Mouse (Mus musculus) midbrain, embryonic 11.5 days (tissue): ENCODE data around the gene Tmco1. TPM values are rescaled to one million over a fixed set of nuclear protein-coding genes. Genes with fewer than 3 reads are reported as not detected.
"Not testable (repeated sequence)": the region's sequence is repeated elsewhere in the genome, so short reads cannot be mapped to it uniquely, and the experiment has no call there.

Experiments used
- ATAC-seq: fragments of 200-750 bp; cut with Nextera tagmentation; 2 replicates; pipeline ENCODE4 v1.8.0; 2017; ENCODE audit warnings: moderate TSS enrichment, moderate library complexity; ENCODE audit not compliant: low FRiP score
- DNase-seq: peaks from one replicate; pipeline ENCODE4 v3.0.0; 2015; ENCODE audit warnings: low spot score; ENCODE audit errors: missing footprints
- H3K27ac ChIP-seq: fragments of 300-500 bp; sonication (generic); 2 replicates; pipeline ENCODE4 v1.5.1; 2014; ENCODE audit warnings: low read depth, low read length
- H3K27me3 ChIP-seq: fragments of 300-500 bp; sonication (generic); 2 replicates; pipeline ENCODE4 v1.6.1; 2014; ENCODE audit warnings: mild to moderate bottlenecking, low read length, moderate library complexity, mixed read lengths; ENCODE audit not compliant: control insufficient read depth, insufficient read depth
- H3K36me3 ChIP-seq: fragments of 300-500 bp; sonication (generic); 2 replicates; pipeline ENCODE4 v1.6.1; 2014; ENCODE audit warnings: mild to moderate bottlenecking, low read length, moderate library complexity, mixed read lengths; ENCODE audit not compliant: control insufficient read depth, insufficient read depth
- H3K4me1 ChIP-seq: fragments of 300-500 bp; sonication (generic); 2 replicates; pipeline ENCODE4 v1.6.1; 2014; ENCODE audit warnings: low read length; ENCODE audit not compliant: control insufficient read depth, insufficient read depth
- H3K4me2 ChIP-seq: fragments of 300-500 bp; sonication (generic); 2 replicates; pipeline ENCODE4 v1.6.1; 2014; ENCODE audit warnings: mild to moderate bottlenecking, moderate library complexity
- H3K4me3 ChIP-seq: fragments of 300-500 bp; sonication (generic); 2 replicates; pipeline ENCODE4 v1.5.1; 2014; ENCODE audit warnings: low read depth, low read length
- H3K9ac ChIP-seq: fragments of 300-500 bp; sonication (generic); 2 replicates; pipeline ENCODE4 v1.6.1; 2014; ENCODE audit warnings: low read length
- H3K9me3 ChIP-seq: fragments of 300-500 bp; sonication (generic); 2 replicates; pipeline ENCODE4 v1.6.1; 2016; ENCODE audit warnings: low read length; ENCODE audit not compliant: control insufficient read depth
- WGBS: fragments of 180-500 bp; shearing (Covaris S2); extraction: QIAGEN DNeasy Blood & Tissue Kit; methylation state at CpG from one replicate; pipeline ENCODE4 v1.1.7; 2014; 5-methylcytosine and 5-hydroxymethylcytosine counted together
- polyA plus RNA-seq: library from polyadenylated mRNA; unstranded; fragments of >200 nt; fragmentation: Nextera tagmentation; extraction: Ambion mirVana; gene quantifications from 2 replicates; pipeline ENCODE4 v1.2.1, GENCODE M21; 2014

The Tmco1 gene
- polyA plus RNA-seq, 1 experiment from 2014 or later = 94.2 TPM

DNA sequence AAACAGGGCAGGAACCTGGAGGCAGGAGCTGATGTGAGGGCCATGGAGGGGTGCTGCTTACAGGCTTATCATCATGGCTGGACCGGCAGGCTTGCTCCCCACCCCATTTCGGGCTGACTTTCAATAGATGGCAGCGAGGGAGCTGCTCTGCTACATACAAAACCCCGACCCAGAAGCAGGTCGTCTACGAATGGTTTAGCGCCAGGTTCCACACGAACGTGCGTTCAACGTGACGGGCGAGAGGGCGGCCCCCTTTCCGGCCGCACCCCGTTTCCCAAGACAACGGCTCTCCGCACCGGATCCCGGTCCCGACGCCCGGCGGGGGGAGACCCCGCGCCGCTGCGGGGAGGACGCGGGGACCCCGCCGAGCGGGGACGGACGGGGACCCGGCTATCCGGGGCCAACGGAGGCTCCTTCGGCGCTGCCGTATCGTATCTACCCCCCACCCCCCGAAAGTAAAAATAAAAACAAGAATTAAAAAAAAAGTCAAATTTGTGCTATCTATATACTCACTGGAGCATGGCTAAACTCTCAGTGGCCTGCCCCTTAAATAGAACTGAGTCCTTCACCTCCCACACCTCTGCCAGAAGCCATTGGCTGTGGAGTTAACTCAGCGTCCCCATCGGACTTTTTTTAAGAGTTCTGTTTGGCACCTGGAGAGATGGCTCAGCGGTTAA lies 32.1 kb downstream of the Tmco1 start:
- Histone ChIP-seq H3K27ac (no peak overlapping the region), H3K27me3 (no peaks in the 10 kb centered on the region), H3K4me2 (peak overlapping the region; percentile 56), H3K36me3 (no peaks in the 10 kb centered on the region), H3K4me3 (peak overlapping the region; percentile 39), H3K4me1 (no peaks in the 10 kb centered on the region), H3K9me3 (no peaks in the 10 kb centered on the region), H3K9ac (peak overlapping the region; percentile 54)
- WGBS = 1% methylated on average over 45 of the region's 47 CpGs
- ATAC-seq (peak; percentile 52), DNase-seq (peak; percentile 93)

- Histone ChIP-seq H3K36me3 (no peaks in the 10 kb centered on the region), H3K4me1 (no peaks in the 10 kb centered on the region), H3K9ac (no peak overlapping the region), H3K9me3 (no peaks in the 10 kb centered on the region), H3K4me3 (no peak overlapping the region; the same call in 1 of the 2 replicates), H3K27me3 (no peaks in the 10 kb centered on the region), H3K4me2 (no peak overlapping the region; the same call in 1 of the 2 replicates), H3K27ac (no peak overlapping the region)
- no peak for DNase-seq
- 92% methylated on average over 3 of the region's 3 CpGs for WGBS
- ATAC-seq = peak; percentile 43; the same call in 1 of the 2 replicates
These were observed 32.8 kb downstream of the Tmco1 start for GRCm38 (mm10) chr1:167340910-167341528.

- Histone ChIP-seq H3K4me1 (no peaks in the 10 kb centered on the region), H3K36me3 (no peaks in the 10 kb centered on the region), H3K27ac (no peak overlapping the region), H3K4me2 (no peak overlapping the region), H3K27me3 (no peaks in the 10 kb centered on the region), H3K9ac (no peak overlapping the region), H3K9me3 (no peaks in the 10 kb centered on the region), H3K4me3 (no peak overlapping the region)
- DNase-seq = no peak
- ATAC-seq = no peak
- 90% methylated on average over 9 of the region's 10 CpGs for WGBS
These were observed 34.7 kb downstream of the Tmco1 start for GRCm38 (mm10) chr1:167342831-167343230.

DNA sequence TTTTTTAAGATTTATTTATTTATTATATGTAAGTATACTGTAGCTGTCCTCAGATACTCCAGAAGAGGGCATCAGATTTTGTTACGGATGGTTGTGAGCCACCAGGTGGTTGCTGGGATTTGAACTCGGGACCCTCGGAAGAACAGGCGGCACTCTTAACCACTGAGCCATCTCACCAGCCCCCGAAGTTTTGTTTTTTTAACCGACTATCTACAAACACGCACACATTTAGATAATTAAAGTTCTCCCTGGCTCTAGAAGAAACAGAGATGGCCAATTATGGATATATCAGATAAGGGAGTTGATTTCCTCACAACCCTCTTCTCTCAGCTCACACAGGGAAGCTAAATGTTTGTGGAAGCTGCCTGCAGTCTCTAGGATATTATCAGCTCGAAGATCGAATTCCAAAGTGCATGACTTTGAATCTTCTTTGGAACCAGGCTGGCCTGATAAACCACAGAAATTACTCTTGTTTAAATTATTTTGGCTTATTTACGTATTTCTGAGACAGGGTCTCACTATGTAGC lies 37.9 kb downstream of the Tmco1 start:
- WGBS = 91% methylated on average over 10 of the region's 10 CpGs

DNA sequence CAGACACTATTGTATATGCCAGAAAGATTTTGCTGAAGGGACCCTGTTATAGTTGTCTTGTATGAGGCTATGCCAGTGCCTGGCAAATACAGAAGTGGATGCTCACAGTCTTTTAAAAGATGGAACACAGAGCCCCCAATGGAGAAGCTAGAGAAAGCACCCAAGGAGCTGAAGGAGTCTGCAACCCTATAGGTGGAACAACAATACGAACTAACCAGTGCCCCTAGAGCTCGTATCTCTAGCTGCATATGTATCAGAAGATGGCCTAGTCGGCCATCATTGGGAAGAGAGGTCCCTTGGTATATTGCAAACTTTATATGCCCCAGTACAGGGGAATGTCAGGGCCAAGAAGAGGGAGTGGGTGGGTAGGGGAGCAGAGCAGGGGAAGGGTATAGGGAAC lies 41.0 kb downstream of the Tmco1 start:
- H3K36me3 ChIP-seq, H3K9me3 ChIP-seq, H3K27me3 ChIP-seq, H3K4me3 ChIP-seq, DNase-seq, H3K4me1 ChIP-seq, H3K4me2 ChIP-seq, H3K9ac ChIP-seq, H3K27ac ChIP-seq, ATAC-seq: not testable (repeated sequence)
- WGBS = 56% methylated on average over 3 of the region's 3 CpGs

More for the DNA sequence above, 37.9 kb downstream of the Tmco1 start:
- not testable (repeated sequence) for H3K27me3 ChIP-seq, DNase-seq, H3K36me3 ChIP-seq, H3K27ac ChIP-seq, H3K4me1 ChIP-seq, H3K9ac ChIP-seq, H3K4me2 ChIP-seq, H3K9me3 ChIP-seq, H3K4me3 ChIP-seq, ATAC-seq

DNA sequence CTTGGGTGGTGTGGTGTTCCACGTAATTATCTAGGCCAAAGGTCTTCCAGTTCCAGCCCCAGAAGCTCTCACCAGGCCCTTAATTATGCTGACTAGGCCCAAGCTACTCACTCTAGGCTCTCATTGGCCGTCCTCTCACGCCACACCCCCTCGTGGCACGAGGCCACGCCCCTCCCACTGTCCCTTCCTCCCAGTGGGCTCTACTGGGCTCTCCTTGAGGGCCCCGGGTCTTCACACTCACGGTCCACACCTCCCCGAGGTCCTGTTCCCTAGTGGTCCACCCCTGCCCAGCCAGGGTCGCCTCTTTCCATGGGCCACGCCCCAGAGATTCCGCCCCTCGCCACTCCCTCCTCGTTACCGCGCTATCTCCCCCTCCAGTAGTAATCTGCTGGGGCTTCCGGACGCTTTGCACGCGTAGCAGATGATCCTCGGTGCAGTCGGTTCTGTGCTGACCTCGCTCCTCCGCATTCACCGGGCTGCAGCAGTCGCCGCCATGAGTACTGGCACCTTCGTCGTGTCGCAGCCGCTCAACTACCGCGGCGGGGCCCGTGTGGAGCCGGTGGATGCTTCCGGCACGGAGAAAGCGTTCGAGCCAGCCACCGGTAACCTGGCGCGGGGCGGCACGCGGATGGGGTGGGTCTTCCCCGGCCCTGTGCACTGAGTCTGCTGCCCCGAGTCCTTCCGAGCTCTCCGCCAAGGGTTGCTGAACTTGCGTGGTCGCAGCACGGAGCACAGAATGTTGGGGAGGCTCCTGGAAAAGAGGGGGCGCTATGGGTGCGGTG lies 41.8 kb downstream of the Tmco1 start, which contains the start of gene Aldh9a1:
TSS of gene Aldh9a1 (plus strand) at position 177 of the 782 bp plus-strand sequence.
- Histone ChIP-seq H3K4me2 (peak within 1 kb of the TSS; percentile 68), H3K27me3 (no peaks in the 10 kb centered on the region), H3K9ac (peak within 1 kb of the TSS; percentile 78), H3K36me3 (peaks cover 2% of the 10 kb centered on the region; the same call in 1 of the 2 replicates), H3K27ac (peak within 1 kb of the TSS; percentile 48; the same call in 1 of the 2 replicates), H3K9me3 (no peaks in the 10 kb centered on the region), H3K4me1 (no peaks in the 10 kb centered on the region), H3K4me3 (peak within 1 kb of the TSS; percentile 68)
- peak; percentile 98 for DNase-seq
- under 1% methylated on average over 55 of the region's 55 CpGs for WGBS
- ATAC-seq = peak; percentile 100

DNA sequence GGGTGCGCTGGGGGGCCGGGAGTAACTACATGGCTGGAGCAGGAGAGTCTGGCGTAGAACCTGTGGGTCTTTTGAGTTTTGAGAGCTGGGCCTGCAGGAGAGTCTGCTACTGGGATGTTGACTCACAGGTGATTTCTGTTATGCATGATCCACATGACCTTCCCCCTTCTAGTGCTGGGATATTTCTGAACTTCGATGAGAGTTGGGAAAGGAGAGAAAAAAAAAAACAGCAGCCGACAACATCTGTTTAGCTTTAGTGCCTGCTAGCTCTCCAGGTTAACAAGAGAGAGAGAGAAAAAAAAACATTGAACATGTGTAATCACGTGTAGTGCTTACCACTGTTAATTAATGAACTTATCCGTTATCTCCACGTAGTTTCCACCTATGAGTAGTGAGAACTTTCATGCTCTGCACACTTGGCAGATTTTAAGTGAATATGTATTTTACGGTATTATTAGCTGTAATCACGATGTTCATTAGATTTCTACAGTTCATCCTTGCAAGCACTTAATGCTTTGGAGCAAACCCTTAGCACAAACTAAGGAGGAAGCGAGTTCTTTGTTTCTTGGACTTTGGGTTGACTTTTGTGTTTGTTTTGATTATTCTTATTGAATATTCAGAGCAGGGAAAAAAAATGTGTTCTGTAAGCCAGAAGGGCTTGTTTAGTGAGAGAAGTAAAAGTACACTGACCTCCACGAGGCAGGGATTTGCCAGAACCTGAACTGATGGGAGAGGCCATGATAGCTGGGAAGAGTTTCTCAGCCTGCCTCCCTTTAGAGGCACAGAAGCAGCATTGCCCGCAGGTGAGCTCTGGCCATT lies 42.6 kb downstream of the Tmco1 start:
- H3K4me2 ChIP-seq = peak overlapping the region; percentile 68
- no peak for ATAC-seq
- no peaks in the 10 kb centered on the region for H3K4me1 ChIP-seq
- H3K4me3 ChIP-seq = peak overlapping the region; percentile 68
- WGBS = 37% methylated on average over 13 of the region's 13 CpGs
- peaks cover 2% of the 10 kb centered on the region; the same call in 1 of the 2 replicates for H3K36me3 ChIP-seq
- no peaks in the 10 kb centered on the region for H3K27me3 ChIP-seq
- H3K9ac ChIP-seq = peak overlapping the region; percentile 78
- no peak overlapping the region for H3K27ac ChIP-seq
- no peak for DNase-seq
- no peaks in the 10 kb centered on the region for H3K9me3 ChIP-seq

- H3K36me3 ChIP-seq = peaks cover 2% of the 10 kb centered on the region; the same call in 1 of the 2 replicates
- H3K4me1 ChIP-seq = no peaks in the 10 kb centered on the region
- no peak for ATAC-seq
- no peak for DNase-seq
- no peak overlapping the region for H3K4me3 ChIP-seq
- no peaks in the 10 kb centered on the region for H3K9me3 ChIP-seq
- no peak overlapping the region for H3K27ac ChIP-seq
- no peak overlapping the region for H3K9ac ChIP-seq
- H3K4me2 ChIP-seq = no peak overlapping the region
- H3K27me3 ChIP-seq = no peaks in the 10 kb centered on the region
- WGBS = 95% methylated on average over 14 of the region's 14 CpGs
These were observed 44.2 kb downstream of the Tmco1 start for GRCm38 (mm10) chr1:167352403-167352802.
